In the genomic region with DNA sequence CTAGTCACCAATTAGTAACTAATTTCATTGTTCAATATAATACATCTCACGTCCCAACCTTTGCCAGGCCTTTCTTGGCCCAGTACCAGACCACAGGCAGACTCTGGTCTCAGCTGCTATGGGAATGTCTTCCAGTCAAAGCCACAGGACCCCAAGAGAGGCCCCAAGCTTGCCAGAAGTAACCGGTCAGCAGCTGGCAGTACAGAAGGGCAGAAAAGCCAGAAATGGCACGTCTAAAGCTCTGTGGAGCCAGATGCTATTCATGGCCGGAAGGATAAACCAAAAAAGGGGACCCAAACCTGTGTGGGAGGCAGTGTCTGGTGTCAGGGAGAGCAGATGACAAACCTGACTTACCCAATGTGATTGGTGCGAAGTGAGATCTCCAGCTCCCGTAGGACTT, we compare ENCODE assay signal across 9 mouse cellular contexts. TPM values are rescaled to one million over a fixed set of nuclear protein-coding genes. Genes with fewer than 3 reads are reported as not detected.
DNase-seq lines count a peak whose midpoint lies in the region; ATAC-seq and TF ChIP-seq lines count a peak whose summit lies in the region.
"Had no signal": no experiment of that assay in that cellular context is flagged by ENCODE, and none has a peak within 500 bp of the region (broad histone marks: within the 10 kb centered on the region; RNA-seq: fewer than 3 reads in every experiment).

No protein-coding gene starts in this region.

- H3K9ac ChIP-seq in heart, embryonic 12.5 days = 0 out of 2 replicates have a peak overlapping the region, but pooled peaks have one; percentile 14
- no peak overlapping the region for H3K9ac ChIP-seq in lung, embryonic 16.5 days (ENCODE audit: low read length)
- H3K9ac ChIP-seq in neural tube, embryonic 14.5 days (replicated peaks; ENCODE audit: low read depth, low read length) = no peak overlapping the region

- 60% methylated on average over 6 of the region's 6 CpGs for WGBS in heart, embryonic 12.5 days
- 51% methylated on average over 6 of the region's 6 CpGs for WGBS in lung, embryonic 16.5 days
- 41% methylated on average over 6 of the region's 6 CpGs for WGBS in lung, adult 2 months
- WGBS in embryonic facial prominence, embryonic 10.5 days = 84% methylated on average over 6 of the region's 6 CpGs
- 72% methylated on average over 6 of the region's 6 CpGs for WGBS in neural tube, embryonic 14.5 days

- H3K27ac ChIP-seq in heart, embryonic 12.5 days (ENCODE audit: poor library complexity, severe bottlenecking) = peak overlapping the region; percentile 97
- peak overlapping the region; percentile 99 for H3K27ac ChIP-seq in lung, embryonic 16.5 days (ENCODE audit: low read length)
- peak overlapping the region; percentile 94 for H3K27ac ChIP-seq in embryonic facial prominence, embryonic 10.5 days (replicated peaks)
- H3K27ac ChIP-seq in neural tube, embryonic 14.5 days (ENCODE audit: low read depth, low read length) = 0 out of 2 replicates have a peak overlapping the region, but pooled peaks have one; percentile 22

- intact Hi-C loops in heart, postnatal 36 days (cut with DNase I) = loop anchor here (2.0 kb wide), 1 partner anchor 34 kb away; no protein-coding TSS in a partner anchor
- intact Hi-C loops in left cerebral cortex, postnatal 10 days (cut with DNase I) = no loop called here

- H3K4me3 ChIP-seq in heart, embryonic 12.5 days = no peak overlapping the region
- H3K4me3 ChIP-seq in lung, embryonic 16.5 days (ENCODE audit: low read length) = no peak overlapping the region
- H3K4me3 ChIP-seq in lung, adult 2 months (replicated peaks; ENCODE audit: extremely low read depth, low read depth, low read length) = no peak overlapping the region
- H3K4me3 ChIP-seq in embryonic facial prominence, embryonic 10.5 days = no peak overlapping the region
- H3K4me3 ChIP-seq in neural tube, embryonic 14.5 days (ENCODE audit: low read depth, low read length) = no peak overlapping the region

- peaks cover 89% of the 10 kb centered on the region for H3K4me1 ChIP-seq in heart, embryonic 12.5 days (replicated peaks)
- H3K4me1 ChIP-seq in lung, embryonic 16.5 days (replicated peaks; ENCODE audit: control insufficient read depth, insufficient read depth, low read length) = peaks cover 48% of the 10 kb centered on the region
- H3K4me1 ChIP-seq in lung, adult 2 months (ENCODE audit: control insufficient read depth, insufficient read depth, low read length) = peaks cover 54% of the 10 kb centered on the region
- H3K4me1 ChIP-seq in embryonic facial prominence, embryonic 10.5 days = peaks cover 90% of the 10 kb centered on the region
- 0 out of 2 replicates have a peak, but pooled peaks cover 4% of the 10 kb centered on the region for H3K4me1 ChIP-seq in neural tube, embryonic 14.5 days (ENCODE audit: control insufficient read depth, insufficient read depth, low read length)

- no peaks in the 10 kb centered on the region for H3K27me3 ChIP-seq in heart, embryonic 12.5 days (replicated peaks)
- H3K27me3 ChIP-seq in lung, embryonic 16.5 days (ENCODE audit: control insufficient read depth, insufficient read depth, low read depth, low read length) = no peaks in the 10 kb centered on the region
- no peaks in the 10 kb centered on the region for H3K27me3 ChIP-seq in embryonic facial prominence, embryonic 10.5 days (replicated peaks; ENCODE audit: low read depth, poor library complexity, severe bottlenecking)
- H3K27me3 ChIP-seq in neural tube, embryonic 14.5 days (ENCODE audit: control insufficient read depth, insufficient read depth, low read length) = no peaks in the 10 kb centered on the region

- no peaks in the 10 kb centered on the region for H3K9me3 ChIP-seq in heart, embryonic 12.5 days (replicated peaks)
- H3K9me3 ChIP-seq in lung, embryonic 16.5 days (ENCODE audit: control insufficient read depth, low read length) = no peaks in the 10 kb centered on the region
- no peaks in the 10 kb centered on the region for H3K9me3 ChIP-seq in embryonic facial prominence, embryonic 10.5 days
- no peaks in the 10 kb centered on the region for H3K9me3 ChIP-seq in neural tube, embryonic 14.5 days (ENCODE audit: control insufficient read depth, low read length)

- H3K4me2 ChIP-seq in heart, embryonic 12.5 days = no peak overlapping the region
- H3K4me2 ChIP-seq in lung, embryonic 16.5 days (ENCODE audit: low read depth, low read length) = no peak overlapping the region
- no peak overlapping the region for H3K4me2 ChIP-seq in neural tube, embryonic 14.5 days (ENCODE audit: low read depth, low read length)

- H3K36me3 ChIP-seq in heart, embryonic 12.5 days = peaks cover 15% of the 10 kb centered on the region; the same call in 1 of the 2 replicates
- H3K36me3 ChIP-seq in lung, embryonic 16.5 days (ENCODE audit: control insufficient read depth, insufficient read depth, low read length) = no peaks in the 10 kb centered on the region
- peaks cover 39% of the 10 kb centered on the region for H3K36me3 ChIP-seq in embryonic facial prominence, embryonic 10.5 days (replicated peaks)
- H3K36me3 ChIP-seq in neural tube, embryonic 14.5 days (ENCODE audit: control insufficient read depth, insufficient read depth, low read length) = no peaks in the 10 kb centered on the region

- no peak for DNase-seq in heart, postnatal 36 days
- DNase-seq in lung, adult 2 months = no peak
- DNase-seq in embryonic facial prominence, embryonic 10.5 days (ENCODE audit: low spot score) = no peak
- no peak for DNase-seq in left cerebral cortex, postnatal 10 days (ENCODE audit: extremely low spot score in 1 of 2, low spot score in 2 of 2)
- DNase-seq in ovary, postnatal 36 days (ENCODE audit: low spot score) = no peak

- no peak for ATAC-seq in heart, embryonic 12.5 days (ENCODE audit: insufficient number of reproducible peaks, low FRiP score)
- no peak for ATAC-seq in lung, embryonic 16.5 days (ENCODE audit: low read depth)
- no peak for ATAC-seq in neural tube, embryonic 14.5 days (ENCODE audit: low read depth)

- no peak for TF ChIP-seq CTCF in lung, adult 2 months (IDR thresholded peaks at IDR 0.05; ENCODE audit: insufficient read depth, low read length)

- no peak for TF ChIP-seq POLR2A in lung, adult 2 months (IDR thresholded peaks at IDR 0.05; ENCODE audit: borderline replicate concordance, extremely low read depth, low read depth, low read length)

RNA-seq across cellular contexts. Expression of a gene that starts 35.8 kb away (rescaled TPM):
- polyA plus RNA-seq in heart, embryonic 12.5 days (2016; fragmentation: Nextera tagmentation; extraction: Ambion mirVana) = 17.2 and 21.0 TPM in 2 replicates
- total RNA-seq in heart, postnatal 36 days (2021) = 10 to 100 TPM; 19.0 to 22.3 TPM
- 29.1 and 29.3 TPM in 2 replicates for polyA plus RNA-seq in lung, embryonic 16.5 days (2015; fragmentation: Nextera tagmentation; extraction: Ambion mirVana)
- 53.4 and 58.9 TPM in 2 replicates for polyA plus RNA-seq in lung, adult 2 months (2012; rRNA removed)
- polyA plus RNA-seq in embryonic facial prominence, embryonic 10.5 days (2016; fragmentation: Nextera tagmentation; extraction: Ambion mirVana) = 24.4 and 25.6 TPM in 2 replicates
- 7.3 and 8.8 TPM in 2 replicates for polyA plus RNA-seq in neural tube, embryonic 14.5 days (2014; fragmentation: Nextera tagmentation; extraction: Ambion mirVana)
- 10 to 100 TPM; 12.6 to 14.1 TPM for total RNA-seq in left cerebral cortex, postnatal 10 days (2021)

RNA-seq across cellular contexts. Expression of a gene that starts 38.8 kb away (rescaled TPM):
- polyA plus RNA-seq in heart, embryonic 12.5 days (2016; fragmentation: Nextera tagmentation; extraction: Ambion mirVana) = 0.27 and 0.31 TPM in 2 replicates
- total RNA-seq in heart, postnatal 36 days (2021) = not detected
- polyA plus RNA-seq in lung, embryonic 16.5 days (2015; fragmentation: Nextera tagmentation; extraction: Ambion mirVana) = 0.15 and 0.23 TPM in 2 replicates
- polyA plus RNA-seq in lung, adult 2 months (2012; rRNA removed) = 0.05 TPM in 1 of 2 replicates, not detected in the other
- polyA plus RNA-seq in embryonic facial prominence, embryonic 10.5 days (2016; fragmentation: Nextera tagmentation; extraction: Ambion mirVana) = 0.30 TPM in 1 of 2 replicates, not detected in the other
- 0.53 and 0.66 TPM in 2 replicates for polyA plus RNA-seq in neural tube, embryonic 14.5 days (2014; fragmentation: Nextera tagmentation; extraction: Ambion mirVana)
- total RNA-seq in left cerebral cortex, postnatal 10 days (2021) = 1 to 10 TPM; 1.4 to 1.5 TPM
- polyA plus RNA-seq: neural tube, embryonic 11.5 days had no signal

RNA-seq across cellular contexts. Expression of a gene that starts 39.6 kb away (rescaled TPM):
- 44.0 and 44.4 TPM in 2 replicates for polyA plus RNA-seq in heart, embryonic 12.5 days (2016; fragmentation: Nextera tagmentation; extraction: Ambion mirVana)
- total RNA-seq in heart, postnatal 36 days (2021) = 10 to 100 TPM; 20.4 to 24.3 TPM
- 54.0 and 55.1 TPM in 2 replicates for polyA plus RNA-seq in lung, embryonic 16.5 days (2015; fragmentation: Nextera tagmentation; extraction: Ambion mirVana)
- polyA plus RNA-seq in lung, adult 2 months (2012; rRNA removed) = 68.1 and 76.5 TPM in 2 replicates
- 72.3 and 76.1 TPM in 2 replicates for polyA plus RNA-seq in embryonic facial prominence, embryonic 10.5 days (2016; fragmentation: Nextera tagmentation; extraction: Ambion mirVana)
- 96.9 and 113 TPM in 2 replicates for polyA plus RNA-seq in neural tube, embryonic 14.5 days (2014; fragmentation: Nextera tagmentation; extraction: Ambion mirVana)
- 100 to 1,000 TPM; 101 to 105 TPM for total RNA-seq in left cerebral cortex, postnatal 10 days (2021)

RNA-seq across cellular contexts. Expression of a gene that starts 58.2 kb away (rescaled TPM):
- 251 and 253 TPM in 2 replicates for polyA plus RNA-seq in heart, embryonic 12.5 days (2016; fragmentation: Nextera tagmentation; extraction: Ambion mirVana)
- total RNA-seq in heart, postnatal 36 days (2021) = 100 to 1,000 TPM; 233 to 243 TPM
- 459 and 464 TPM in 2 replicates for polyA plus RNA-seq in lung, embryonic 16.5 days (2015; fragmentation: Nextera tagmentation; extraction: Ambion mirVana)
- 1,026 and 1,059 TPM in 2 replicates for polyA plus RNA-seq in lung, adult 2 months (2012; rRNA removed)
- polyA plus RNA-seq in embryonic facial prominence, embryonic 10.5 days (2016; fragmentation: Nextera tagmentation; extraction: Ambion mirVana) = 262 and 273 TPM in 2 replicates
- 245 and 257 TPM in 2 replicates for polyA plus RNA-seq in neural tube, embryonic 14.5 days (2014; fragmentation: Nextera tagmentation; extraction: Ambion mirVana)
- 100 to 1,000 TPM; 309 to 315 TPM for total RNA-seq in left cerebral cortex, postnatal 10 days (2021)

Comparison
In these comparisons a context has a peak if more than half of its experiments do, and no peak if none do; other contexts are left out.
1. H3K27ac ChIP-seq: peak in every context shown above with its lines; median percentile 99 in lung, embryonic 16.5 days; 97 in heart, embryonic 12.5 days; 94 in embryonic facial prominence, embryonic 10.5 days; 22 in neural tube, embryonic 14.5 days.